Mouse (Mus musculus) ES-CJ7 (cell line): Measurements from ENCODE around the gene D630003M21Rik.

Experiments
- DNase-seq: peaks from one replicate; pipeline ENCODE4 v3.0.0; 2011; ENCODE audit warnings: low read depth, low spot score

The D630003M21Rik gene

DNA sequence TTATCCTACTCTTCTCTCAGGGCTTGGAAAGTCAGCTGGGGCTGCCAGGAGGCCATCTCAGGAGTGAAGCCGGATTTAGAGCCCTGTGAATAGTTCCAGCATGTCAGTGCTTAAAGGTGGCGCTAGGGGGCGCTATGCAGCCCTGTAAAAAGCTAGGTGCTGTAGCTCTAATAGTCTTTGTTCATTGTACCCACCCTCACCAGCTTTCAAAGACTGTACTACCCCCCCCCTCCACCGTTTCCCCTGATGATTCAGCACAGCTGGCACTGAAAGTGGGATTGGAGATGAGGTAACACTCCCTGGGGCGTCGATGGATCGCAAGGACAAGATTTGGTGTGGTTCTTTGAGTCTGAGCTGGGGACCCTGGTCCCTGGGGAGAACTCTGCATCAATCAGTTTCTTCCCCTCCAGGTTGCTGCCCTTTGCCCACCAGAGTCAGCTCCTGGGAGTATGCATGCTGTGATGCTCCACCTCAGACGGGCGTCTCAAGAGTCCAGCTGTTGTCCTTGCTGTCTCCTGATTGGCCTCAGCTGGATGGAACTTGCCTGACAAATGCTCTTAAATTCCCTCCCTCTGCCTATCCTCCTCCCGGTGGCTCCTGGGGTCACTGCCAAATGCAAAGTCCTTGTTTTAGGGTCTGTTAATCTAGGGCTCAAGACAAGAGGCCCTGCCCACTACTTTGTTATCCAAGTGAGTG is 33.9 kb downstream of the D630003M21Rik start:
- DNase-seq = peak; percentile 68

DNA sequence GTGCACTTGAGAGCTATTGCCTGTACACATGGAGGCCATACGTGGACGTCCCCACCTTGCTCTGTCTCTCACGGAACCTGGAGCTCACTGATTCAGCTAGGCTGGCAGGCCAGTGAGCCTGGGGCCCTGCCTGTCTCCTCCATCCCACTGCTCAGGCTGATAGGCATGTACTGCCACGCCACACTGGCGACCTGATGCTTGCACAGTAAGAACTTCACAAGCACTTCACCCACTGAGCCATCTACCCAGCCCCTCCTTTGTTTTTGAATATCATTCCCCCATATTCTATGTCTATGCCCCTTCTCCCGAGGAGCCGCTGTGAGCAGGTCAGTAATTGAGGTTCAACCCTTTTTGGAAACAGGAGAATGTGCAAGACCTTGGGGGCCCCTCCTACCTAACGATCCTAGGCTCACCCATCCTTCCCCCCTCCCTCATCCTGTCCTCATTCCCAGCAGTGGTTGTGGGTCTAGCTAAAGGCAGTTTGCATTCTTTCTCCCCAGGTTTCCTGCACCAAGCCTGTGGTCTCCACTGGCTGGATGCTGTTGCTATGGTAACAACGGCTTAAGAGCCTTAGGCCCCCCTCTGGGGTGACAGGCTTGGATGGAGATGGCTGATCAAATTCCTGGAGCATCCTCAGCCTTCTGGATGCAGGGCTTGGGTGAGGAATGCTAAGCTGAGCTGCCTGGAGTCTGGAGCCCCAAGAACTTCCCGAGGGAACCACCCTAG is 35.2 kb downstream of the D630003M21Rik start:
- DNase-seq = no peak

DNA sequence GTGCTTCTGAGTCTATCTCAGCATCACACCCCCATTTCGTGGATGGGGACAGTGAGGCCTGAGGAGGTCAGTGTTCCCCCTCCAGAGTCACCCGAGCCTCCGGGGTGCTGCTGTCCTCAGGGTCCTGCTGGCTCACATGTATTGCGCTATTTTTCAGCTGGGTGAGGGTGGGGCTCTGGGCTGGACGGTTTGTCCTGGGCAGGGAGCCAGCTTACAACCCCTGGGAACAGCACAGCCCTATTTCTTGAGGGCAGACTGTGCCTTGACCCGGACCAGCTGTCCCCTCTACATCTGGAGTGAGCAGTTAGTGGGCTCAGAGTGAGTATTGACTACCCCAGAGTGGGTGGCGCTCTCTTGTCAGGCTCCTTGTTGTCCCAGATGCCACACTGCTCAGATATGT is 37.9 kb downstream of the D630003M21Rik start:
- no peak for DNase-seq

DNA sequence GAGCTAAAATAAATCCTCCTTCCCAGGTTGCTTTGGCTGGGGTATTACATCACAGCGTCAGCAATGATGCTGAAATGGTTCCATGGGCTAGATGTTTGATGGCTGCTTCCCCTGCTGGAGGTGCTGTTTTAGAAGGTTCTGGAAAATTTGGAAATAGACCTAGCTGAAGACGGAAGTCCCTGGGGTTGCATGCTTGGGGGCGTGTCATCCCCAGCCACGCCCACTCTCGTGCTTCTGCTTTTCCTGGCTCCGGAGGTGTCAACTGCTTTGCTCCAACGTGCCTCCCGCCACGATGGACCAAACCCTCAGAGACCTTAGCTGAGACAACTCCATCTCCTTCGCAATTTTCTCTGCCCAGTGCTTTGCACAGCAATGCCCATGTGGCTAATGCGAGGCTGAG is 39.6 kb downstream of the D630003M21Rik start:
- peak; percentile 34 for DNase-seq

DNA sequence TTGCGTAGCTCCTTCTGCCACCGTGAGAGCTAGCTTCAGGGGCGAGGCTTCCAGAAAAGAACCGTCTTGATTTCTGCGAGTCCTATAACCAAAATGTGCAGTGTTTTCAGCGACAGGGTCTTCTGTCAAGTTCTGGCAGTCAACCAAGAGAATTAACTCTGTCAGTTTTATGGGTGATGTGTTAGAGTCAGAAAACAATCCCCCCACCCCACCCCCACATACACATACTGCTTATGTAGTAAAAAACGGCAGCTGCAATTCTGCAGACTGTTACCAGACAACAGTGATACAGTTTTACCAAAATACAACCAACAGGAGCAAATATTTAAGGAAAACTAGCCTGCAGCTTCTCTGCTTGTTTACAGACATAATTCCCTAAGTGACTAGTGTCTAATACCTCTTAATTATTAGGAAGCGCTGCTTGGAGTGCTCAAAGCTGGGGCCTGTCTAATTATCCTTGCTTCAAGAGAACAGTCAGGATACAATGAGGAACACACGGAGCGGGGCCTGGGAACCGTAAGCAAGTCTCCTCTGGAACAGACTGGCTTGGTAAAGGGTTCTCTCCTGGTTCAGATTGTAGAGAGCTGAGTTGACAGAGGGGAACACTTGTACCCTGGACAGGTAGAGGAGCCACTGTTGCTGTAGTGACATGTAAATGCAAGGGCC is 42.7 kb downstream of the D630003M21Rik start:
- no peak for DNase-seq

DNA sequence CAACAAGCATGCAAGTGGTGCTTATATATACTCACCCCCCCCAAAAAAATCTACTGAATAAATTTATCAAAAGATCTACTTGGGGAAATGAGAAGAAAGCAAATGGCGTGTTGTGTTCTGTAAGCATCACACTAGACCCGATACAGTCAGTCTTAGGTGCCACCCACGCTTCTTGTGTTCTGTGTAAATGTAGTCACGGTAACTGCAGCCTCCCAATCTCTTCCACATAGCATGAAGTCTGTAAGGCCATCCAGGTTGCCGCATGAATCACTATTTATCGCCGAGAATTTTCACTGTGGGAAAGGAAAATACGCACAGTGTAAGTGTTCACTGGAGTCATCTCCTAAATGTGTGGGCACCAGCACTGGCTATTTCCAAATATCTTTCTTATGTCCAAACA is 45.8 kb downstream of the D630003M21Rik start:
- DNase-seq = no peak

DNA sequence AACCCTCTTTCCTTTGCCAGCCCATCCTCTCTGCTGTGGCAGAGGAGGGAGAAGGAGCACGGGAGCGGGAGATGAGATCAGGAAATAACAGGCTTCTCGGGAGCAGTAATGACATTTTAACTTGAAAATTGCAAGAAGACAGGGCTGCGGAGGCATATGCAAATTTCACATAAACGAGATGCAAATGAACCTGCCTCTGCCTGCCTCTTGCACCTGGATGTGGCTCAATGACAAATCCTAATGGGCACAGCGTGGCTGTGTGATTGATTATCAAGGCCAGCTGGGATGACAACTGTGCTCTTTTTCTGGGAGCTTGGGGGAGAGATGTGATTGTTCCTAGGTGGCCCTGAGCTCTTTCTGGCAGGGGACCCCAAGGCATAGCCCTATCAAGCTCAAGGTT is 47.1 kb downstream of the D630003M21Rik start:
- DNase-seq = no peak

DNA sequence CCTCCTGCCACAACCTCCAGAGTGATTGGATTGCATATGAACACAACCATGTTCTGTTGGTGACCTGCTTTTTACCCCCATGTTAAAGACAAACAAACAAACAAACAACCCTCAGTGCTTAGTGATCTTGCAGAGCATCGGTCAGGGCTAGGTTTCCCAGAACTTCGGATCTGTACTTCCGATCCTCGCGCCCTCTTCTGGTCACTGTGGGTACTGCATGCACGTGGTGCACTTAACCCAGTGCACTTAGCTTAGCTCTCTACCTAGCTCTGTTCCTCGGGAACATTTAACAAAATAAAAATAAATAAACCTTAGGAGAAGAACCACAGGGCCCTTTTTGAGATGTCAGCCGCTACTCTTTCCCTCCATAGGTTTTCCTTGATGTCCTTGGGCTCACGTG is 48.2 kb downstream of the D630003M21Rik start:
- peak; percentile 88 for DNase-seq

DNA sequence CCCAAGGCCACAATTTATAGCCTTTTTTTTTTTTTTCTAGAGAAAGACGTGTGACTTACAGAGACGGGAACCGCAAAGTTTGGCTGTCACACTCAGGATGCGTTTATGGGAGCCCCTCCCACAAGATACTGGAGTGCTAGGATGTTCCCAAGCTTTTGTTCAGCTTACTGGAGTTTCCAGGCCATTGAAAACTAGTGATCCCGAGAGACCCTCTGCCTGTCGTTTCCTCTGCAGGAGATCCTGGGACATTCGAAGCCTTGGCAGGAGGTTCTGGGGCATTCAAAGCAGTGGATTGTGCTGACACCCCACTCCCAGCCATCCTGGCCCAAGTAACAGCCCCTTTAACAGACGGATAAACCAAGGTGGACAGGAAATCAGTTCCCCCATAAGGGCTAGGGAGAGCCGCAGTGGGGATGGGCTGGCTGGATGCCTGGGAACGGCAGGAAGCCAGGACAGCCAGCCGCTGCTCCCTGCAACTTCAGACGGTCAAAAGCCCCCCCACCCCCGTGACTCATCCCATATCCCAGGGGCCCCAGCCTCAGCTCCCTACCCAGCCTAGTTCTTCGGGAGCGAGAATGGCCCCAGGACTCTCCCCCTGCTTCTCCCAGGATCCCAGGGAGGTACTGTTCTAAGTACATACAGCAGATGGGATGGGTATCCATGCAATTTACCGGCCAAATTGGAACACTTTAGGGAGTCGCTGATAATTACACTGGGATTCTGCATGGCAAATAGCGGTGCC is 49.5 kb downstream of the D630003M21Rik start:
- no peak for DNase-seq

DNA sequence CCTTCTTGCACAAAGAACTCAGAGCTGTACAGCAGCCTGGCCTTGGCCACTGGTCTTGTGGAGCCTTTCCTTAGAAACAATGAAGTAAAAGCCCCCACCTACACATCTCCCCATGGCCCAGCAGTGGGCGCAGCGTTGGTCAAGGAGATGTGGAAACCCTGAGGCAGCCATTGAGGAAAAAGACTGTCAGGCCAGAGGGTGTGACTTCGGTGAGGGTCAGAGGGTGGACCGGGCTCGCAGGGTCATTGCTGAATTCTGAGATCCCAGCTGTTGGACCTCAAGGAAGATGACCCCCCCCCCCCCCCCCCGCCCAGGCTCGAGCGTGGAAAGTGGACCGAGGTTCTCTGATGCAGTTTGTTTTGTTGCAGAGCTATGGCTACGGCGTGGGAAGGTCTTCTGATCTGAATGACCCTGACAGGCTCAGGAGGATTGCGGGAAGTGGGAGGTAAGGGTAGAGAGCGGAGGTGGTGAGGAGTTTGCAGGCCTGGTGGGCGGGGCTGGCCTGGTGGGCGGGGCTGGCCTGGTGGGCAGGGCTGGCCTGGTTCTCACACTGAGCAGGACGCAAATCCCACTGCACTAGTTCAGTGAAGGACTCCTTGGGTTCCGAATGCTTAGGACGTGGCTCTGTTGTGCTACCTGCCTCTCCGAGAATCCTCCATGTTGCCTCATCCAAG is 50.2 kb downstream of the D630003M21Rik start:
- peak; percentile 60 for DNase-seq

DNA sequence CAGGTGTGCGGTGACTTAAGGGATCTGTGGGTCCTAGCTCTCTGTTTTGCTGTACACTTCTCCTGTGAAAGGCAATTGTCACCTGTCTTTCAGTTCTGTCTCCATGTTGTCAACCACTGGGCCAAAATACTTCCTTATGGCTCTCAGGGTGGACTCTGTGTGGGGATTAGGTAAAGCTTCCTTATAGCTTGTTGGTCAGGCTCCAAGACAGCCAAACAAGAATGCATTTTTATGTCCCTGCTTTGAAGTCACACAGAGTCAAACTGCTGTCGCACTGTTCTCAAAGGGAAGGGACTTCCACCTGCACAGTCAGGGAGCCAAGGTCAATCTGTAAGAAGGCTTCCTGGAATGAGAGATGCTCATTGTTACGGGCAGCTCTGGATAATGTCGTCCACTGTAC is 50.9 kb downstream of the D630003M21Rik start:
- no peak for DNase-seq

DNA sequence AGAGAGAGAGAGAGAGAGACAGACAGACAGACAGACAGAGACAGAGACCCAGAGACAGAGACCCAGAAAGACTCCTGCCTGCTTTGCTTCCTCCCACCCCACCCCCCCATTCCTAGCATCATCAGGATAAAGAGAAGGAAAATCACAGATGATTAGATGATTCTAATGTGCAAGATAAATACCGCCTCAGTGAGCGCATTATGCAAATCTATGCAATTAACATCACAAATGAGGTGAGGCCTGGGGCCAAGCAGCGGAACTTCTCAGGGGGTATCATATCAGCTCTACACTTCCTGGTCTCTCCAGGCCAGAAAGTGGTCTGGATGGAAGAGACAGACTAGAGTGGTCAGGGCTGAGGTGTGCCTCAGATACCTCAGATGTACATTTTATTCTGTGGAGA is 51.4 kb downstream of the D630003M21Rik start:
- peak; percentile 56 for DNase-seq

DNA sequence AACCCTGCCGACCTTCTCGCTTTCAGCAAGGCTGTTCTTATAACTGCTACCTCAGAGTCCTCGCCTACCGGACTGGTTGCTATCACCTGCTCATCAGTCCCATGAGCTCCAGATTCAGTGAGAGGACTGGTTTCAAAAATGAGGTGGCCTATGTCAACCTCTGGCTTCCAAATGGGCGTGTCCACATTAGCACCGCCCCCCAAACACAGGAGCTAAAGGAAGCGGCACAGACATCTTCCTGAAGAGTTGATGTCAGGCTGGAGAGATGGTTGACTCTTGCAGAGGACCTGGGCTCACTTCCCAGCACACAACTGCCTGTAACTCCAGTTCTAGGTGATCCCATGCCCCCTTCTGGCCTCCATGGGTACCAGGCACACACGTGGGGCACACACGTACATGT is 52.3 kb downstream of the D630003M21Rik start:
- peak; percentile 28 for DNase-seq

DNA sequence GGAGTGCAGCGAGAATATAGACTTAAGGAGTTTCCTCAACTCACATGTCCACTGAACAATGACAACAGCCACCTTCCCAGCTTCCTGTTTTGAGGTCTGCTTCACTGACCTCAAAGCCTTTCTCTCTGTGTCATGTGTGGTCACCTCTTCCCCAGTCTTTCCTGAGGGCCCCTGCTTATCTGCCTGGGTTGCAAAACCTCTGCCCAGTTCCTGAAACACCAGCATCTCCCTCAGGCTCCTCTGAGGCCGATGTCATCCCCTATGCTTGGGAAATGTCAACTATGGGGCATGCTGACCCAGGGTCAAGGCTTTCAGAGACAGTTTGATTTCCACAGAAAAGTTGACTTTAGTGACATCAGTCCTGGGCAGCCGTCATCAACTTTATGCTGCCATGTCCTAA is 53.6 kb downstream of the D630003M21Rik start:
- DNase-seq = no peak

DNA sequence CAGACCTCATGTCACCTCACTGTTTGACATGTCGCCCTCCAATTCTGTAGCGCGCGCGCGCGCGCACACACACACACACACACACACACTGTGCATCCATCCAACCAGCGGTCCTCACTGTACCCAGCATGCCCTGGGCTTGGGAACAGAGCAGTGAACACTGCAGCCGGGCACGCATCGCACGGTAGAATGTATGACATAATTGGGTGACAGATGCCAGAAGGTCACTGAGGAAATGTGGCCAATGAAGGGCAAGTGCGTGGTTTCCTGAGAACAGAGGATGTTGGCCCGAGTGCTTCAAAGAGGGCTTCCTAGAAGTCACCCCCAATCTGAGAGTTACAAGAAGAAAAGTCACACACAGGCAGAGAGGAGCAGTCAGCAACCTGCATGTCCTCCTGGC is 54.1 kb downstream of the D630003M21Rik start:
- no peak for DNase-seq

DNA sequence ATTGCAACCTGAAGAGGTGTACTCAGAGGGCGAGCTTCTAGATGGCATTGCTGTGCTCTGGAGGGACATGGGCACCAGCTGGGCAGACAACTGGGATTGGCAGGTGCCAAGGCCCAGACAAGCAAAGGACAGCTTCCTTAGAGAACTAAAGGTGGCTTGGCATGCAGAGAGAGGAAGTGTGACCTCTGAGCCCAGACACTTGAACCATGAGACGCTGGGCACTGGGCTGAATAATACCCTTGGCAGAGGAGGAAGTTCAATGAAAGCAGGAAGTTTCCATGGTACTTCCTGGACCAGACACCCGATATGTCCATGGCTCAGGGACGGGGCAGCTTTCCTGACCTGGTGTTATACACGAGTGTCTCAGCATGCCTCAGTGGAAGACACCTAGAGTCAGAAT is 54.6 kb downstream of the D630003M21Rik start:
- DNase-seq = no peak

DNA sequence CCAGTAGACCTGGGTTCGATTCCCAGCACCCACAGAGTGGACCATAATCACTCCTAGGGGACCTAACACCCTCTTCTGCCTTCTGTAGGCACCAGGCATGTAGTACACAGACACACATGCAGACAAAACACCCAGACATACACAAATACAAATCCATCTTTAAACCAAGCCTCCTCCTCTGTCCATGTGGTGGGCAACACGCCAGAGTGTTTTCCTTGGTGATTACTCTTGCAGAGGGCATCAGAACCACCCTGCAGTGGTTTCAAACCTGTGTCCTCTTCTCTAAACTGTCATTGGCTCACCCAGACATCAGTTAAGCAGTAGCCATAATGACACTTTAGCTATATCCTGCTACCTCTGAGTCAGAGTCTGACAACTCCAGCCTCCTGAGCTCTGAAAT is 58.6 kb downstream of the D630003M21Rik start:
- no peak for DNase-seq

DNA sequence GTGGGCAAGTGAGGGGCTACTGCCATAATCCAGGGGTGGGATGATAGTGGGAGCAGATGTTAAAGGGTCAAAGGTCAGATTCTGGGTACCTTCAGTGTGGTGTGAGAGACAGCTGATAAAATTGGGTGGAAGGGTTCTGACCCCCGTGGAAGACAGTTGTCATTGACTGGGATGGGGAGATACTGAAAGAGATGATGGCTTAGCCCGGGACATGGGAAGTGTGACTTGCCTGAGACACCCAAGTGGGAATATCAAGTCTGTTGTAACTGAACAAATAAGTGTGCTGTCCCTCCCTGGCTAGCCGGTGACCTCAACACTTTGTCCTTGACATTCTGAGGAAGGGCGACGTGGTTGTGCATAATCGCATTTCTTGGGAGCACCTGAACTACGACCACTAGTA is 59.3 kb downstream of the D630003M21Rik start:
- DNase-seq = no peak

DNA sequence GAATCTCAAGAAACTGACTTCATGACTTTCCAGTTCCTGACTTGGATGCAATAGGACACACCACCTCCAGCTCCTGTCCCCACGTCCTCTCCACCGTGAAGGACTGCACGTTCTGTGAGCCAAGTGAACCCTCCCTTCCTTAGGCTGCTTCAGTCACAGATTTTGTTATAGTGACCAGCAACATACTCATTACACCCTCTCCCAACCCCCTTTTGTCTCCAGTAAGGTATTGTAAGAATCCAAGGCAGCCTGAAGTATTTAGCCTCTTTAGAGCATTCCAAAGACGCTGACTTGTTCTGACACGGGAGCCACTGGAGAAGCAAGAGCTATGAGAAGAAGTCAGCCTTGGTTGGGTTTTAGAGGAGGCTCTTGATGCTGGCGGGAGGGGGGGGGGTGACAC is 59.7 kb downstream of the D630003M21Rik start:
- DNase-seq = no peak

DNA sequence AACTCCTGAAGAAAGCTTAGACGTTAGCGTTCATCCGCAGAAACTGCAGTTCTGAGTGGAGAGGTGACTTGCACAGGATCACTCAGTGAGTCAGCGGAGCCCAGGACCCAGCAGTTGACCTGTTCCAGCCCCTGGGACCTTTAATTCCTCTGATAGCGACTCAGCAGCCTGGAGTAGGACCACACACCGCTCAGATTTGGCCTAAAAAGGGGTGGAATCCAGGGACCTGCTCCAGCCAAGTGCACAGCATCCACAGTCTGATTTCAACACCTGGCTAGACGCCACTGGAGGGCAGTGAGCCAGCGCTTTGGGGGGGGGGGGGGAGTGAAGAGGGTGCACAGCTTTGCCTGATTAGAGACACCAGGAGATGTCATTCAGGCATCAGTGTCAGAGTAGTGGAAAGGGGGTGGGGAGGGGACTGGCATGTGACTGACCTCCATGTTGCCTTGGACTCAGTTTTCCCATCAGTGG is 60.2 kb downstream of the D630003M21Rik start:
- no peak for DNase-seq

DNA sequence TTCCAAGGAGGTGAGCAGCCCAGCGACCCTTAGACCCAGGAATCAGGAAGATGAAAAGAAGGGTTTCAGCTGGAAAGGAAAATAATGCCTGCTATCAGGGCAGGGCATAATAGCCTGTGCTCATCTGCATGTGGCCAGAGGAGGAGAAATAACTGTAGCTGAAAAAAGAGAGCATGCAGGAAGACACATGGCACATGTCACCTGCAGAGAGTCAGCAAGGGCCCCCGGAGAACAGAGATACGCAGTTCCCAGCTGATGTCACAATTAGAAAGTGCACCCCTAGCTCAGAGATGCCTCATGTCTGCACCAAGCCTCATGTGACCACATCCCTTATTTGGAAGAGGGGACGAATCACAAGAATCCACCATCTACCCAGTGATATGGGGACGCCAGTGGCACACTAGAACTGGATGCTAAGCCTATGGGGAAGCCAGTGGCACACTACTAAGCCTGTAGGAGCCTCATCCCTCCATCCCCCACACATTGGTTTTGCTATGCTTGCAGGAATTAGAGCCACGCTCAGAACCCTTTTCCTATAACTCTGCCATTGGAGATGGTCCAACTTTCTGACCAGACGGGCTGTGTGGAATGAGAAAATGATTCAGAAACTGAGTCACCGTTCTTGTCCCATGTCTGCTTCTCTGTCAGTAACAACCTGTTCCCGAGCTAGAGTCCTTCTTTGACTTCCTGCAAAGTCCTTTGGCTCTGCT is 61.4 kb downstream of the D630003M21Rik start:
- DNase-seq = no peak
